Mouse (Mus musculus): ENCODE results near the gene Tomm40l.

DNA sequence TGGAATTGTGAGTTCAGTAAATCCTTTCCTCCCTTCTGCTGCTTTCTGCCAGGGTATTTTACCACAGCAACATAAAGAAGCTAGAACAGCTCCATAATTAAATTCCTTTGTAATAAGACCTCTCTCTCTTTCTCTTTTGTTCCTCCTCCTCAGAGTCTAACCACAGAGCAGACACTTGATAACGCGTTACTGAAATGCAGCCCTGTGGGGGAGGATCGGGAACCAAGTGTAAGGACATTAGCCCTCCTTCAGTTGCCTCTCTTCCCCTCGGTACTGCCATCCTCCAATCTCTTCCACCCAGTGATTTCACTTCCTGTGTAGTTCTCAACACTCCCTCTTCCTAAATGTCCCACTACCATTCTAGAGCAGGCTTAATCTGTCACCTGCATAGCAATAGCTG lies 12.9 kb downstream of the Tomm40l start:
- TF ChIP-seq CTCF (IDR thresholded peaks at IDR 0.05; ENCODE audit: borderline replicate concordance, insufficient read depth, low read length) (no peak), POLR2A (IDR thresholded peaks at IDR 0.05; ENCODE audit: low read depth, low read length) (no peak)

Data from embryonic fibroblast, embryonic 13.5 days (primary cell).